Mouse (Mus musculus): ENCODE data around the gene Eaf1. TPM values are rescaled to one million over a fixed set of nuclear protein-coding genes. Genes with fewer than 3 reads are reported as not detected.

The Eaf1 gene
- polyA plus RNA-seq, 1 experiment, result not detected

- 83% methylated on average over 7 of the region's 7 CpGs for WGBS
- no peaks in the 10 kb centered on the region for H3K4me1 ChIP-seq (ENCODE audit: control insufficient read depth, insufficient read depth, low read length)
- TF ChIP-seq CTCF (IDR thresholded peaks at IDR 0.05; ENCODE audit: insufficient read depth, low read depth, low read length) (no peak), POLR2A (IDR thresholded peaks at IDR 0.05; ENCODE audit: insufficient read depth, low read depth, low read length) (no peak)
- H3K4me3 ChIP-seq (ENCODE audit: insufficient read depth, low read depth, low read length), result no peak overlapping the region
- no peak overlapping the region for H3K27ac ChIP-seq (ENCODE audit: insufficient read depth, low read depth, low read length)
These were observed 31.0 kb downstream of the Eaf1 start for GRCm38 (mm10) chr14:31525040-31525810.

- Histone ChIP-seq H3K4me3 (ENCODE audit: insufficient read depth, low read depth, low read length) (no peak overlapping the region), H3K27ac (ENCODE audit: insufficient read depth, low read depth, low read length) (no peak overlapping the region), H3K4me1 (ENCODE audit: control insufficient read depth, insufficient read depth, low read length) (no peaks in the 10 kb centered on the region)
- 93% methylated on average over 4 of the region's 4 CpGs for WGBS
- no peak for TF ChIP-seq CTCF (IDR thresholded peaks at IDR 0.05; ENCODE audit: insufficient read depth, low read depth, low read length)
- no peak for TF ChIP-seq POLR2A (IDR thresholded peaks at IDR 0.05; ENCODE audit: insufficient read depth, low read depth, low read length)
These were observed 36.6 kb downstream of the Eaf1 start for GRCm38 (mm10) chr14:31530847-31531246.

GRCm38 (mm10) chr14:31531506-31532148 is 37.4 kb downstream of the Eaf1 start:
- Histone ChIP-seq H3K4me1 (ENCODE audit: control insufficient read depth, insufficient read depth, low read length) (no peaks in the 10 kb centered on the region), H3K27ac (ENCODE audit: insufficient read depth, low read depth, low read length) (no peak overlapping the region), H3K4me3 (ENCODE audit: insufficient read depth, low read depth, low read length) (no peak overlapping the region)
- TF ChIP-seq CTCF (IDR thresholded peaks at IDR 0.05; ENCODE audit: insufficient read depth, low read depth, low read length), result no peak
- TF ChIP-seq POLR2A (IDR thresholded peaks at IDR 0.05; ENCODE audit: insufficient read depth, low read depth, low read length), result no peak
- 57% methylated on average over 12 of the region's 12 CpGs for WGBS

GRCm38 (mm10) chr14:31532656-31533055 is 38.5 kb downstream of the Eaf1 start:
- Histone ChIP-seq H3K4me1 (ENCODE audit: control insufficient read depth, insufficient read depth, low read length) (no peaks in the 10 kb centered on the region), H3K27ac (ENCODE audit: insufficient read depth, low read depth, low read length) (no peak overlapping the region), H3K4me3 (ENCODE audit: insufficient read depth, low read depth, low read length) (no peak overlapping the region)
- WGBS, result 69% methylated on average over 3 of the region's 3 CpGs
- TF ChIP-seq CTCF (IDR thresholded peaks at IDR 0.05; ENCODE audit: insufficient read depth, low read depth, low read length), result no peak
- TF ChIP-seq POLR2A (IDR thresholded peaks at IDR 0.05; ENCODE audit: insufficient read depth, low read depth, low read length), result no peak

- Histone ChIP-seq H3K4me1 (ENCODE audit: control insufficient read depth, insufficient read depth, low read length) (no peaks in the 10 kb centered on the region), H3K27ac (ENCODE audit: insufficient read depth, low read depth, low read length) (no peak overlapping the region), H3K4me3 (ENCODE audit: insufficient read depth, low read depth, low read length) (no peak overlapping the region)
- WGBS, result 59% methylated on average over 6 of the region's 6 CpGs
- TF ChIP-seq CTCF (IDR thresholded peaks at IDR 0.05; ENCODE audit: insufficient read depth, low read depth, low read length) (no peak), POLR2A (IDR thresholded peaks at IDR 0.05; ENCODE audit: insufficient read depth, low read depth, low read length) (no peak)
These were observed 43.1 kb downstream of the Eaf1 start for GRCm38 (mm10) chr14:31537298-31537697.

GRCm38 (mm10) chr14:31543885-31544442 is 49.8 kb downstream of the Eaf1 start:
- H3K4me3 ChIP-seq (ENCODE audit: insufficient read depth, low read depth, low read length), result no peak overlapping the region
- H3K4me1 ChIP-seq (ENCODE audit: control insufficient read depth, insufficient read depth, low read length), result no peaks in the 10 kb centered on the region
- no peak overlapping the region for H3K27ac ChIP-seq (ENCODE audit: insufficient read depth, low read depth, low read length)
- WGBS, result 88% methylated on average over 11 of the region's 11 CpGs
- TF ChIP-seq CTCF (IDR thresholded peaks at IDR 0.05; ENCODE audit: insufficient read depth, low read depth, low read length), result no peak
- no peak for TF ChIP-seq POLR2A (IDR thresholded peaks at IDR 0.05; ENCODE audit: insufficient read depth, low read depth, low read length)

GRCm38 (mm10) chr14:31555021-31555420 is 60.8 kb downstream of the Eaf1 start:
- TF ChIP-seq CTCF (IDR thresholded peaks at IDR 0.05; ENCODE audit: insufficient read depth, low read depth, low read length) (no peak), POLR2A (IDR thresholded peaks at IDR 0.05; ENCODE audit: insufficient read depth, low read depth, low read length) (no peak)
- no peak overlapping the region for H3K4me3 ChIP-seq (ENCODE audit: insufficient read depth, low read depth, low read length)
- peaks cover 14% of the 10 kb centered on the region for H3K4me1 ChIP-seq (ENCODE audit: control insufficient read depth, insufficient read depth, low read length)
- no peak overlapping the region for H3K27ac ChIP-seq (ENCODE audit: insufficient read depth, low read depth, low read length)
- 95% methylated on average over 7 of the region's 7 CpGs for WGBS

- TF ChIP-seq POLR2A (IDR thresholded peaks at IDR 0.05; ENCODE audit: insufficient read depth, low read depth, low read length) (no peak), CTCF (IDR thresholded peaks at IDR 0.05; ENCODE audit: insufficient read depth, low read depth, low read length) (no peak)
- Histone ChIP-seq H3K4me3 (ENCODE audit: insufficient read depth, low read depth, low read length) (no peak overlapping the region), H3K27ac (ENCODE audit: insufficient read depth, low read depth, low read length) (no peak overlapping the region), H3K4me1 (ENCODE audit: control insufficient read depth, insufficient read depth, low read length) (peaks cover 14% of the 10 kb centered on the region)
- WGBS, result 41% methylated on average over 14 of the region's 14 CpGs
These were observed 61.8 kb downstream of the Eaf1 start for GRCm38 (mm10) chr14:31555963-31556434.
